Mouse (Mus musculus) fat pad, adult 2 months (tissue): ENCODE measurements around the gene Stil.

Experiments used
- DNase-seq: peaks from one replicate; pipeline ENCODE4 v3.0.0-alpha.2; 2011; ENCODE audit warnings: low read depth, low spot score; ENCODE audit errors: extremely low read depth

The Stil gene

GRCm38 (mm10) chr4:115078892-115079820 is 79.2 kb downstream of the Stil start:
- DNase-seq, result no peak

DNA sequence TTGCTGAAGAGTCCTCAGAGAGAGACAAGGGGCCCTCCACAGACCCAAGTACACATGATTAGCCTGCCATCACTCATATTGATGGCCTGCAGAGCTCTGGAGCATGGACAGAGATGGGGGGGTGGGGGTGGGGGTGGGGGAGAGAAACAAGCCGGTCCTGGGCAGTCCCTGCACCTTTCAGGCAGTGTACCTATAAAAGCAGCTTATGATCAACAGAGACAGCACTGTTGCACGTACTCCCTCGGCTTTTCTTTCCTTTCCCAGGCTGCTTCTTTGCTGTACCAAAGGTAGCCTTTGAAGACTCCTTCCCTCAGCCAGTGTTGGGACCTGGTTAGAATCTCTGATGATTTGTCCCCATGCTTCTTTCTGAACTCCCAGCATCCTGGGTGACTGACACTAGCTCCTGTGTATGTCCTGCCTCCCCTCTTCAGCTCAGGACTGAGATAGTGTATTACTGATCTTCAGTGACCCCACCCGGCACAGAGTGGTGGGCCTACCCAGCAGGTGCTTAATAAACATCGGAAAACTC is 79.9 kb downstream of the Stil start:
- no peak for DNase-seq

DNA sequence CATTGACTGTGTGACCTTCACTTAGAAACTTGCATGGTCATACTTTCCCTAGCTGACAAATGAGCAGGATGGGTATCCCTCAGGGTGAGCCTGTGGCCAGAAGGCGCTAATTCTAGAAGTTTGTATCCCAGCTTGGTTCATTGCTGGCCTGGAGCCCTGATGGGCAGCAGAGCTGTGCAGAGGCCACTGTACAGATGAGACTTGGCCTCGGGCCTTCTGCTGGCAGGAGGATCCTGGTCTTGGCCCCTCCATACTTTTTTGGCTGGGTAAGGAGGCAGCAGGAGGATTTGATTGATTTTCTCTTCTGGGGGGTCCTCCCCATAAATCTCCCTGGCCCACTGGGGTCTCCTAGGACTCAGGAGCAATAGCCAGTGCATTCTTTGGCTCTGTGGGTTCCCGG is 83.1 kb downstream of the Stil start:
- no peak for DNase-seq

DNA sequence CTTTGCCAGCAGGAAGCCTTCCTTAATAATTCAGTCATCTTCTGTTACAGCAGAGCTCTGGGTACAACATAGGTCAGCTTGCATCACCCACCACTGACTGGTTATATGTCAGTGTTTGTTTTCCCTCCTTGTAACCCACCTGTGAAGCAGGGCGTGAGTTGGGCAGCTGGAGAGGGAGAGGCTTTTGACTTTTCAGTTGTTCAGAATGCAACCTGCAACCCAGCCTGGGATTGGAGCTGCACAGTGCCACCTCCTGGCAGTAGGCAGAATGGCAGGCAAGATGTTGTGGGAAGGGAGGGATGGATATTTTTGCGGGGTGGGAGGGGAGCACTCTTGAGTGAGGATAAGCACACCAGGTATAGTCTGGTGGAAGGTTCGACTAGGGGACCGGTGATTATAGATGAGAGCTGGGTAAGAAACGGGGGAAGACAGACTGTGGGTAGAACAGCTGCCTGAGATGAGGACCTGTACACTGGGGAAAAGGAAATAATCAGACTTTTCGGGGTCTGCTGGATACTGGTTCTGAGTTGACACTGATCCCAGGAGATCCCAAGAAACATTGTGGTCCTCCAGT is 85.7 kb downstream of the Stil start:
- DNase-seq, result no peak

DNA sequence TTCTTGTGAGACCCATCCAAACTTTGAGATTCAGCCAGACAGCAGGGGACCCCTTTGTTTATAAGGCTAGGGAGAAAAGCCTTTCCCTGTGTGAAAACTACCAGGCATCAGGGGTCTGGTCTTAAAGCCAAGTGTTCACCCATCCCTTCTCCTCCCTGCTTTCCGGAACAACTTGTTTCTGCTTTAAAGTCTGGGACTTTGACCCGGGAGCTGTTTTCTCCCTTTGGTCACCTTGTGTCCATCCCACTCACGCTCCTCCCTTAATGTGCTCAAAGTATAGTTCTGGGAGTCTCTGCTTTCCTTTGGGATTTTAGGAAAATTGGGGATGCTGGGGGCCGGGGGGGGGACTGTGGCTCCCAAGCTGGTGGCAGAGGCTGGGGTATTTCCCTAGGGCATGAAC is 86.3 kb downstream of the Stil start:
- DNase-seq, result no peak

GRCm38 (mm10) chr4:115086763-115087415 is 86.9 kb downstream of the Stil start:
- no peak for DNase-seq

DNA sequence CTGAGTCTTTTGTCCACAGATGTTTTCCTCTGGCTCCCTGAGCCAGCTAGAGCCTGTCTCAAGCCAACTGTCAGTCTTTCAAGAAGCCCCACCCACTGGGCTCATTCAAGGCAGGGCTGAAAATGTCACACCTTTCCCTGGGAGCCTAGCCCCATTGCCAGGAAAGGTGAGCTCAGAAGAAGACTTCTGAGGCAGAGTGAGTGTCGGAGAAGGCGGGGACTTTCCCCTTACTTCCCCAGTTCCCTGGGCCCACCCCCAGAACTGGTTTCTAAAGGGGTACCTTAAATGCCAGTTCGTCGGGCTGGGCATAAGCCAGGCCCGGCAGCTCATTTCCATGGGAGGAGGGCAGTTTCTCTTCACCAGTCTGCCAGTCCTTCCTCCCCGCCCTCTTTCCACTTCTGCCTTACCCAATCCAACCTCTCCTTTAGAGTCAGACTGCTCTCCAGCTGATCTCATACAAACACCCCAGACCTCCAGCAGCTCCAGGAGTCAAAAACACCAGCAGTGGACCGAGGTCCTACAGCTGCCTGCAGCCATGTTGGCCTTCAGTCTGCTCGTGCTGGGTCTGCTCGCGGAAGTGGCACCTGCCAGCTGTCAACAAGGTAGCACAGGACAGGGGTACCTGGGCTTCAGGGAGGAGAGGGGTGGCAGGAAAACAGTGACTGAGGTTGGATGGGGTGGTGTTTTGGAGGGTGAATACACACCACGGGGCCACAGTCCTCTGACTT is 88.8 kb downstream of the Stil start, which contains the start of gene Pdzk1ip1:
Gene Pdzk1ip1 (plus strand): TSS at position 98 of the 728 bp plus-strand sequence.
- DNase-seq, result no peak

DNA sequence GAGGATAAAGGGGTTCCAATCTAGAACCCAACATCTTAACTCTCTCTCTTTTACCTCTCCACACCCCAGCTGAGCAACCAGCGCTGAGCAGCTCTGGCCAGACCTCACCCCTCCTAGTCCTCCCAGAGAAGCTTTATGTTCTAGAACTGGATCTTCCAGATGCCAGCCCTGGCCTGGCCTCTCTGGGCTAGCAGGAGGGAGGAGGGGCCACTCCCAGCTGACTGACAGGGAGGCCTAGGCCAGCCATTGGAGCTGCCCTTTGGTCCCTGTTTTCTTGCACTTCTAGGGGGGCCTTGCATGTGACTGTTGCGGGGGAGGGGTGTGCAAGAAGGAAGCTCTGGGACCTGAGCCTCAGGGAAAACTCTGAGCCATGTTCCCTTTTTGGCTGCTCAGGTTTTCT is 90.6 kb downstream of the Stil start:
- DNase-seq, result no peak

GRCm38 (mm10) chr4:115091806-115092205 is 91.8 kb downstream of the Stil start:
- DNase-seq, result no peak
